Mouse (Mus musculus) embryonic facial prominence, embryonic 15.5 days (tissue): ENCODE results near the gene Trank1. TPM values are rescaled to one million over a fixed set of nuclear protein-coding genes. Genes with fewer than 3 reads are reported as not detected.

Experiments
- ATAC-seq: fragments of 200-750 bp; cut with Nextera tagmentation; 2 replicates; pipeline ENCODE4 v1.8.0; 2017; ENCODE audit warnings: low read depth, moderate TSS enrichment; ENCODE audit not compliant: insufficient number of reproducible peaks, low FRiP score, low TSS enrichment
- H3K27ac ChIP-seq: fragments of 300-500 bp; sonication (generic); replicated peaks from 2 replicates; pipeline ENCODE4 v1.5.1; 2015; ENCODE audit warnings: mild to moderate bottlenecking, inconsistent platforms
- H3K27me3 ChIP-seq: fragments of 300-500 bp; sonication (generic); 2 replicates; pipeline ENCODE4 v1.6.1; 2015; ENCODE audit warnings: inconsistent platforms
- H3K36me3 ChIP-seq: fragments of 300-500 bp; sonication (generic); 2 replicates; pipeline ENCODE4 v1.6.1; 2015; ENCODE audit warnings: mild to moderate bottlenecking, inconsistent platforms
- H3K4me1 ChIP-seq: fragments of 300-500 bp; sonication (generic); 2 replicates; pipeline ENCODE4 v1.6.1; 2015; ENCODE audit warnings: inconsistent platforms
- H3K4me2 ChIP-seq: fragments of 300-500 bp; sonication (generic); replicated peaks from 2 replicates; pipeline ENCODE4 v1.6.1; 2015; ENCODE audit warnings: mild to moderate bottlenecking, inconsistent platforms
- H3K4me3 ChIP-seq: fragments of 300-500 bp; sonication (generic); replicated peaks from 2 replicates; pipeline ENCODE4 v1.5.1; 2015; ENCODE audit warnings: mild to moderate bottlenecking, inconsistent platforms
- H3K9ac ChIP-seq: fragments of 300-500 bp; sonication (generic); 2 replicates; pipeline ENCODE4 v1.6.1; 2015; ENCODE audit warnings: inconsistent platforms
- H3K9me3 ChIP-seq: fragments of 300-500 bp; sonication (generic); replicated peaks from 2 replicates; pipeline ENCODE4 v1.6.1; 2016; ENCODE audit warnings: inconsistent platforms
- WGBS: fragments of 180-500 bp; shearing (Covaris S2); methylation state at CpG from one replicate; pipeline ENCODE4 v1.1.7; 2015; 5-methylcytosine and 5-hydroxymethylcytosine counted together
- polyA plus RNA-seq: library from polyadenylated mRNA; unstranded; fragments of >200 nt; fragmentation: Nextera tagmentation; extraction: Ambion mirVana; gene quantifications from 2 replicates; pipeline ENCODE4 v1.2.1, GENCODE M21; 2015

Gene Trank1
- polyA plus RNA-seq, result 0.54 and 0.68 TPM in 2 replicates

DNA sequence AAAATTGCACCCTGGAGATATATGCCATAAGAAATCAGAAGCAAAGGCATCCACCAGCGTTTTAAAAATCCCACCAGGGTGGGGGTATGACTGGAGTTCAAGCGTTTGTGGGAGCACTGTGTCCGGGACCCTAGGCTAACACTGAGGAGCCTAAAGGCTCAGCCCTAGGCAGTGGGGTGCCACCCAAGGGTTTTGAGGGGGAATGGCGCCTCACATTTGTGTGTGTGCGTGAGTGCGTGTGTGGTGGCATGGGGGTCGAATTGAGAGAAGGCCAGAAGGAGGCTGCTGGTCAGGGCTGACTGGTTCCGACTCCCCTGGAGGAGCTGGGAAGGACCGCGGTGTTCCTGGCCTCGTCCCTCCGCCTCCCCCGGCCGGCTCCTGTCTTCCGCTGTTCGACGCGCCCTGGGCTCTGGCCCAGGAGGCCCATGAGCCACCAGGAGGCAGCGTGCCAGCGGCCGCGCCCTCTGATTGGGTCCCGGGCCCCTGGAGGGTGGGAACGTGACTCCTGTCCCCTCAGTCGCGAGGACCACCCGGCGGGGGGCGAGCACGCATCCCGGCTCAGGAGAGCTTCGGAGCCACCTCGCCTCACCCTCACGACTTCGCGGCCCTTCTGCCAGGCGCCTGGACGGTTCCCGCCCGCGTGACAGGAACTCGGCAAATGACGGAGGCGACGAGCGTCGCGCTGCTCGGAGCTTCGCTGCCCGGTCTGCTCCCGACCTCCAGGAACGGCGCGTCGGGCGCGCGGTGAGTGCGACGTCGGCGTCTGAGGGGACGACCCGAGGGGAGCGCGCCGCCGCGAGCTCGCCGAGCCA, at the start of gene Trank1:
Gene Trank1, plus strand, starts transcription at position 709 of the 812 bp plus-strand sequence.
- ATAC-seq, result no peak; the same call in 1 of the 2 replicates
- peak within 1 kb of the TSS; percentile 95 for H3K4me2 ChIP-seq
- WGBS, result 10% methylated on average over 68 of the region's 72 CpGs
- H3K9ac ChIP-seq, result no peak within 1 kb of the TSS; the same call in none of the 2 replicates
- H3K27me3 ChIP-seq, result peaks cover 58% of the 10 kb centered on the region
- peak within 1 kb of the TSS; percentile 51 for H3K4me3 ChIP-seq
- no peaks in the 10 kb centered on the region for H3K36me3 ChIP-seq
- H3K27ac ChIP-seq, result no peak within 1 kb of the TSS
- peaks cover 20% of the 10 kb centered on the region for H3K4me1 ChIP-seq
- no peaks in the 10 kb centered on the region for H3K9me3 ChIP-seq

DNA sequence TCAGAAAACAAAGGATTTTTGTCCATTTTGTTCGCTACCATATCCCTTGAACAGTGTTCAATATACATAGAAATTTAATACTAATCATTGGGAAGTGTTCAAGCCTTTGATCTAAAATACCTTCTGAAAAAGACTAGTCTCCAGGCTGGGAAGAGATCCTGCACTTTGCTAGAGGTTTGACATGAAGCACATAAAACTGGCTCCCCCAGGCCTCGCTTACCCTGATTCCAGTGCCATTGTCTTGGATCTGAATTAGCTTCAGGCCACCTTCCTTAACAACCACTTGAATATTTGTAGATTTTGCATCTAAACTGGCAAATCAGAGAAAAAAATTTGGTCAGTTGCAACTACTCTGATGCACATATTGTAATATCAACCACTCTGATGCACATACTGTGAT, 43.5 kb upstream of the Trank1 start:
- H3K27me3 ChIP-seq, result no peaks in the 10 kb centered on the region
- 96% methylated on average over 2 of the region's 2 CpGs for WGBS
- peaks cover 28% of the 10 kb centered on the region for H3K36me3 ChIP-seq

GRCm38 (mm10) chr9:111270606-111271005, 40.9 kb upstream of the Trank1 start:
- Histone ChIP-seq H3K4me2 (peak overlapping the region; percentile 53), H3K4me1 (peaks cover 29% of the 10 kb centered on the region), H3K9ac (peak overlapping the region; percentile 69), H3K27me3 (no peaks in the 10 kb centered on the region), H3K36me3 (peaks cover 8% of the 10 kb centered on the region), H3K9me3 (no peaks in the 10 kb centered on the region), H3K27ac (peak overlapping the region; percentile 95), H3K4me3 (peak overlapping the region; percentile 91)
- 12% methylated on average over 5 of the region's 5 CpGs for WGBS
- no peak for ATAC-seq

More for the DNA sequence above, 43.5 kb upstream of the Trank1 start:
- Histone ChIP-seq H3K9me3 (no peaks in the 10 kb centered on the region), H3K4me1 (peaks cover 10% of the 10 kb centered on the region), H3K27ac (no peak overlapping the region), H3K4me2 (no peak overlapping the region), H3K4me3 (no peak overlapping the region), H3K9ac (no peak overlapping the region)
- ATAC-seq, result no peak

- peak; percentile 61 for ATAC-seq
- Histone ChIP-seq H3K27me3 (no peaks in the 10 kb centered on the region), H3K4me2 (peak overlapping the region; percentile 53), H3K4me1 (peaks cover 33% of the 10 kb centered on the region), H3K4me3 (peak overlapping the region; percentile 91), H3K9me3 (no peaks in the 10 kb centered on the region), H3K27ac (peak overlapping the region; percentile 95), H3K9ac (peak overlapping the region; percentile 69), H3K36me3 (peaks cover 6% of the 10 kb centered on the region)
- WGBS, result under 1% methylated on average over 32 of the region's 32 CpGs
Observed at GRCm38 (mm10) chr9:111271056-111271433, 40.5 kb upstream of the Trank1 start.

DNA sequence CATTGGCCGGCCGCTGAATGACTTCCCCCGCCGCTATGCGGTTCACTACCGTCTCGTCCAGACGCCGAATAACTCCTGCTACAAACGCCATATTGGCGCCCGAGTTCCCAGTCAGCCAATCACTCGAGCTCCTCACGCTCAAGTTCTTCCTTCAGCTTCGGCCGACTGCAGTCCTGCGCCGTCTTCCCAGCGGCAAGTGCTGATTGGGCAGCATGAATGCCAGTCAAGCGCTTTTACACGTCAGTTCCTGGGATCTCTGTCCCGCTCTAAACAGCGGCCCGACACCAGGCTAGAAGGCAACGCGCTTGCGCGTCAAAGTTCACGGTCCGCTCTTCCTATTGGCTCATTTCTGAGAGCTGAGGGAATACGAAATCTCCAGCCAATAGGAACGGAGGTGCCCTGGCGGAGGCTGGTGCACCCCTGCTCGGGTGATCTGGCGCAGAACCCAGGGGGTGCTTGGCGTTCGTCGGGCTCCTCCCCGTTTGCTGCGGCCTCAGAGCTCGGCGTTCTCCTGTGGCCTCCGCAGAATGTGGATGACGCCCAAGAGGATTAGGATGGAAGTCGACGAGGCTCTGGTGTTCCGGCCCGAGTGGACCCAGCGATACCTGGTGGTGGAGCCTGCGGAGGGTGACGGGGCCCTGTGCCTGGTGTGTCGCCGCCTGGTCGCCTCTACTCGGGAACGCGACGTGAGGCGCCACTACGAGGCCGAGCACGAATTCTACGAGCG, 39.9 kb upstream of the Trank1 start, which contains the start of the genes Mlh1 and Epm2aip1:
Gene Mlh1, minus strand, starts transcription at position 358 of the 727 bp plus-strand sequence.
Gene Epm2aip1, plus strand, starts transcription at position 496 of the 727 bp plus-strand sequence.
- no peaks in the 10 kb centered on the region for H3K27me3 ChIP-seq
- peak within 1 kb of the TSS; percentile 97 for H3K9ac ChIP-seq
- peaks cover 3% of the 10 kb centered on the region for H3K36me3 ChIP-seq
- H3K4me1 ChIP-seq, result peaks cover 33% of the 10 kb centered on the region
- peak; percentile 99 for ATAC-seq
- peak within 1 kb of the TSS; percentile 76 for H3K4me2 ChIP-seq
- whole genome bisulfite sequencing, result under 1% methylated on average over 64 of the region's 64 CpGs
- H3K27ac ChIP-seq, result peak within 1 kb of the TSS; percentile 98
- no peaks in the 10 kb centered on the region for H3K9me3 ChIP-seq
- H3K4me3 ChIP-seq, result peak within 1 kb of the TSS; percentile 91

DNA sequence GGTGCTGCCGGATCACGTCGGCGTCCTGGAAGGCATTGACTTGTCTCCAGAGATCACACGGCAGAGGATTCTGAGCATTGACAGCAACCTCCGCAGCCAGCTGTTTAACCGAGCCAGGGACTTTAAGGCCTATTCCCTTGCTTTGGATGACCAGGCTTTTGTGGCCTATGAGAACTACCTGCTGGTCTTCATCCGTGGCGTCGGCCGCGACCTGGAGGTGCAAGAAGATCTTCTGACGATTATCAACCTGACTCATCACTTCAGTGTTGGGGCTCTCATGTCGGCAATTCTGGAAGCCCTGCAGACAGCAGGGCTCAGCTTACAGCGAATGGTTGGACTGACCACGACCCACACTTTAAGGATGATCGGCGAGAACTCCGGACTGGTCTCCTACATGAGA, 39.2 kb upstream of the Trank1 start:
- peaks cover 33% of the 10 kb centered on the region for H3K4me1 ChIP-seq
- H3K4me3 ChIP-seq, result peak overlapping the region; percentile 91
- H3K27ac ChIP-seq, result peak overlapping the region; percentile 98
- WGBS, result 8% methylated on average over 19 of the region's 19 CpGs
- no peak for ATAC-seq
- H3K9me3 ChIP-seq, result no peaks in the 10 kb centered on the region
- peak overlapping the region; percentile 76 for H3K4me2 ChIP-seq
- H3K27me3 ChIP-seq, result no peaks in the 10 kb centered on the region
- peak overlapping the region; percentile 97 for H3K9ac ChIP-seq
- H3K36me3 ChIP-seq, result peaks cover 3% of the 10 kb centered on the region

GRCm38 (mm10) chr9:111272996-111273785, 38.3 kb upstream of the Trank1 start:
- no peaks in the 10 kb centered on the region for H3K9me3 ChIP-seq
- no peak for ATAC-seq
- H3K9ac ChIP-seq, result peak overlapping the region; percentile 97
- no peaks in the 10 kb centered on the region for H3K27me3 ChIP-seq
- peaks cover 6% of the 10 kb centered on the region for H3K36me3 ChIP-seq
- peak overlapping the region; percentile 91 for H3K4me3 ChIP-seq
- WGBS, result 63% methylated on average over 15 of the region's 15 CpGs
- peak overlapping the region; percentile 76 for H3K4me2 ChIP-seq
- H3K4me1 ChIP-seq, result peaks cover 33% of the 10 kb centered on the region
- no peak overlapping the region for H3K27ac ChIP-seq

DNA sequence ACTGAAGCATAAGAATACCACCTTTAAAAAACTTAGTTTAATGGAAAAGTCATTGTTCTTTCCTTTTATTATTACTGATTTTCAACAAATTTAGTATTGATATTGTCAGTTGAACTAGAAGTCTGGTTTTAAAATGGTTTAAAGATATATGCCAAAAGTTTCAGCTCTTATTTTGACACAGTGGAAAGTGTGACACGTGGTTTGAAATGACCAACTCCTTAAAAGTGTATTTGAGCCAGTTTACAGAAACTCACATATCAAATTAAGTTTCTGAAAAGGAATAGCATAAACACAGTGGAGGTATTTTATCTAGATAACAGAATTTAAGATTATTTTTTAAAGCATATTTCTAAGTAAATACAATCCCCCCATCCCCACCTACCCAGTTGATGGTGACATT, 37.6 kb upstream of the Trank1 start:
- no peak overlapping the region for H3K9ac ChIP-seq
- H3K36me3 ChIP-seq, result peaks cover 14% of the 10 kb centered on the region
- 83% methylated on average over 1 of the region's 1 CpGs for WGBS
- no peak overlapping the region for H3K4me3 ChIP-seq
- no peak overlapping the region for H3K27ac ChIP-seq
- peak overlapping the region; percentile 76 for H3K4me2 ChIP-seq
- no peaks in the 10 kb centered on the region for H3K9me3 ChIP-seq
- H3K27me3 ChIP-seq, result no peaks in the 10 kb centered on the region
- peaks cover 33% of the 10 kb centered on the region for H3K4me1 ChIP-seq
- ATAC-seq, result no peak

DNA sequence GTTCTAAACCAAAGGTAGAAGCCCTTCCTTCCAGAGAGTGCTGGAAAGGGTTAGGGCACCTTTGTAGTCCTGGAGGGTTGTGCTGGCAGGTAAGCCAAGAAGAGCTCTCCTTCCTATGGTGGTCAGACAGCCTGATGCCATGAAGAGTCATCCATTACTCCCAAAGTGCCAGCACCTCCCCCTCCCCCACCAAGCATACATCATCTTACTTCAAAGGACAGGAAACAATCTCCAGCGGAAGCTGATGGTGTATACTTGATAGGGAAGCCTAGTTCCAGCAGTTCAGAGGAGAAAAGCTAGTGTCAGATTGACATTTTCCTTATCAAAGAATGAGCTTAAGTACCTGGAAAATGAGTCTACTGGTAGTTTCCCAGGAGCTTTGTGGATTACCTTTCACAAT, 36.4 kb upstream of the Trank1 start:
- Histone ChIP-seq H3K27me3 (no peaks in the 10 kb centered on the region), H3K27ac (no peak overlapping the region), H3K4me1 (peaks cover 31% of the 10 kb centered on the region), H3K4me3 (peak overlapping the region; percentile 8; the same call in 1 of the 2 replicates), H3K9me3 (no peaks in the 10 kb centered on the region), H3K36me3 (peaks cover 19% of the 10 kb centered on the region), H3K4me2 (peak overlapping the region; percentile 76), H3K9ac (no peak overlapping the region)
- WGBS, result 44% methylated on average over 1 of the region's 1 CpGs
- ATAC-seq, result no peak

GRCm38 (mm10) chr9:111285061-111285460, 26.5 kb upstream of the Trank1 start:
- WGBS, result 35% methylated on average over 3 of the region's 3 CpGs
- no peak overlapping the region for H3K4me3 ChIP-seq
- no peak overlapping the region for H3K9ac ChIP-seq
- H3K27me3 ChIP-seq, result no peaks in the 10 kb centered on the region
- peaks cover 6% of the 10 kb centered on the region for H3K4me1 ChIP-seq
- H3K9me3 ChIP-seq, result no peaks in the 10 kb centered on the region
- ATAC-seq, result no peak
- no peak overlapping the region for H3K27ac ChIP-seq
- H3K4me2 ChIP-seq, result no peak overlapping the region
- no peaks in the 10 kb centered on the region for H3K36me3 ChIP-seq
